Mouse (Mus musculus) kidney, adult 9 months (tissue): ENCODE data around the gene Irf7.

Experiments used
- DNase-seq: peaks from one replicate; pipeline ENCODE4 v3.0.0; 2022

The Irf7 gene

GRCm38 (mm10) chr7:141265739-141266561, at the start of gene Irf7:
TSS of gene Irf7 (minus strand) at chr7:141266481.
- DNase-seq, result peak; percentile 78

GRCm38 (mm10) chr7:141315974-141316373, 49.7 kb upstream of the Irf7 start:
- DNase-seq, result peak; percentile 94

- no peak for DNase-seq
These were observed 48.8 kb upstream of the Irf7 start for GRCm38 (mm10) chr7:141315076-141315475.

DNA sequence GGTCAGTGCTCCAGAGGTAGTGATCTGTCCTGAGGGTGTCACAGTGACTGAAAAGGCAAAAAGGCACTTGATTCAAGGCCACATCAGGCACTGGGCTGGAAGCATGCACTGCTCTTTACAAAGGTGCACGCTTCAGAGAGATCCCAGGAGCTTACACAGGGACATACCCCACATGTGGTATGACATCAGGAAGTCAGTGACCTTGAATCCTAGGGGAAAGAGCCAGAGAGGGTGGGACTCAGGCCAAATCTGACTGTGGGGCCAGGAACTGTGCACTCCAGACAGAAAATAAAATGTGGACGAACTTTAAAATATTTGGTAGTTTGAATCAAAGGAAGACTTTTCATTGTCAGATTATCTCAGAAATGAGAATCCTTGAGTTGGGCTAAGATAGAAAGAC, 48.1 kb upstream of the Irf7 start:
- no peak for DNase-seq

DNA sequence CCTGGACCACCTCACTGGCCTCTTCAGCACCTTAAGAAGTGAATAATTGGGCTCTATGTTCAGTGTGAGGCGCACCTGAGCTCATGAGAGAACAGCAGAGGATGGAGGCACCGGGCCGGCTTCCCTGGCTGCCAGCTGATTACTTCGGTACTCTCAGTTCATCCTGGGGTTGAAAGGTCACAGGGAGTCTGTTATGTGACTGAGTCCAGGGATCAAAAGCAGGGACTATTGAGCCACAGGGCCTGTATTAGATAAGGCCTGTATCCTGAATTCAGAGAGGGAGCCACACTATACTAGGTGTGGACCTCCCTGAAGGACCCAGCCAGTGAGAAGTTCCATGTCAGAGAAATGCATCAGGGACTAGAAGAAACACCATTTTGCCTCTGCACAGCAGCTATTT, 38.3 kb upstream of the Irf7 start:
- no peak for DNase-seq

GRCm38 (mm10) chr7:141302702-141303268, 36.5 kb upstream of the Irf7 start:
- peak; percentile 59 for DNase-seq

DNA sequence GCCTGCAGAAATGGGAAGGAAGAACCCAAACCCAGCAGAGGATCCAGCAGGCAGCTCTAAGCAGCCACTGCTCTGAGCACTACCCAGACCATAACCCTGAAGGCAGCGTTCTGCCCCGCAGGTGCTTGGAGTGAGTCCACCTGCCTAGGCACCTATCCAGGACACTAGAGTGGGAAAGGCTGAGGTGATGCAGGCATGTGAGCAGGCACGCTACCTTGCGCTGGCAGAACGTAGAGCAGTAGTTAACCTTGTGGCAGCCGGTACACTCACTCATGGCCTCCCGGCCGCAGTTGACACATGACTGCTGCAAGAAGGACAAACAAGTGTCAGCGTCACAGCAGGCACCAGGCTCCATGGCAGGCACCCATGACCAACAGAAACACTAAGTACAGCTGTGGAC, 35.1 kb upstream of the Irf7 start:
- peak; percentile 60 for DNase-seq

DNA sequence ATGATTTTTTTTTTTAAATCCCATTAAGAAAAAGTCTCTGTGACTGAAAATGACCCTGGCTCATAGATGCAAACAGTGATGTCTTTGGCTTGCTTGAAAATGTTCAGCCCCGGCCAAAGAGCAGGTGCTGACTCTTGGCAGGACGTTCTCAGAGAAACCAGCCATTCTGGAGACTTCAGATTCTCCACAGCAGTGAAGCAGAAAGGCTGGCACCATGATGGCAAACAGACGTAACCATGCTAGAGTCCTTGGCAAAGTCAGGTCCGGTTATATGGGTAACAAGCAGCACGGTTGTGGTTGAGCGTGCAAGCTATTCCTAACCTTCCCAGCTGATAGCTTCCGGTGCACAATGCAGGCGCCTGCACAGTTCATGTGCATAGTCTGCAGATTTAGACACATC, 32.9 kb upstream of the Irf7 start:
- no peak for DNase-seq

GRCm38 (mm10) chr7:141297926-141298650, 31.8 kb upstream of the Irf7 start:
- no peak for DNase-seq

GRCm38 (mm10) chr7:141294479-141294878, 28.2 kb upstream of the Irf7 start:
- no peak for DNase-seq

- DNase-seq, result no peak
These were observed 27.7 kb upstream of the Irf7 start for GRCm38 (mm10) chr7:141293852-141294471.

- DNase-seq, result no peak
These were observed 26.5 kb upstream of the Irf7 start for GRCm38 (mm10) chr7:141292583-141293388.

- no peak for DNase-seq
These were observed 25.8 kb upstream of the Irf7 start, which contains the start of gene Drd4 for GRCm38 (mm10) chr7:141291921-141292582. TSS of gene Drd4 (plus strand) at chr7:141292006.

DNA sequence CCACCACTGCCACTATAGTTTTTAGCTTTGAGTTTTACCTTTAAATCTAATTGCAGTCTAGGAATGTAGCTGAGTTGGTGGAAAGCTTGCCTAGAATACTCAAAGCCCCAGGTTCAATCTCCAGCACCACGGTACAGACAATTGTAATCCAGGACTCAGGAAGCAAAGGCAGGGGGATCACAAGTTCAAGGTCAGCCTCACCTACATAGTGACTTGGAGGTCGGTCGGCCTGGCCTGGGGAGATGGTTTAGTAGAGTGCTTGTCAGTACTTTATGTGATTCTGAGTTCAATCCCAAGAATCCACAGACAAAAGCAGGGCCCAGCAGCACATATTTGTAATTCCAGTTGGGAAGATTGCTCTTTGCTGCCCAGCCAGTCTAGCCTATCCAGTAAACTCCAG, 21.8 kb upstream of the Irf7 start:
- DNase-seq, result no peak

- DNase-seq, result no peak
These were observed 16.5 kb upstream of the Irf7 start for GRCm38 (mm10) chr7:141282756-141283155.

DNA sequence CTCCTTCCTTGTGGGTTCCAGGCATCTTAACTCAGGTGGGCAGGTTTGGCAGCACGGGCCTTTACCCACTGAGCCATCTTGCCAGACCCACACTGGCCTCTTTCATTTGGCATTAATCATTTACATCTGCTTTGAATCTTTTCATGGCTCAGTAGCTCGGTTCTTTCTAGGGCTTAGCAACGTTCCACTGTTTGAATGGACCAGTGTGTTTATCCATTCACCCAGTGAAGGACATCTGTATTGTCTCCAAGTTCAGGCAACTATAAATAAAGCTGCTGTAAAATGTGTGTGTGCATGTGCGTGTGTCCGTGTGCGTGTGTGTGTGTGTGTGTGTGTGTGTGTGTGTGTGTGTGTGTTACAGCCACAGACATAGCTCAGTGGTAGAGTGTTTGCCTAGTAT, 15.2 kb upstream of the Irf7 start:
- peak; percentile 68 for DNase-seq

- no peak for DNase-seq
These were observed 12.7 kb upstream of the Irf7 start, which contains the start of gene Sct for GRCm38 (mm10) chr7:141278766-141279590. TSS of gene Sct (minus strand) at chr7:141279133.

DNA sequence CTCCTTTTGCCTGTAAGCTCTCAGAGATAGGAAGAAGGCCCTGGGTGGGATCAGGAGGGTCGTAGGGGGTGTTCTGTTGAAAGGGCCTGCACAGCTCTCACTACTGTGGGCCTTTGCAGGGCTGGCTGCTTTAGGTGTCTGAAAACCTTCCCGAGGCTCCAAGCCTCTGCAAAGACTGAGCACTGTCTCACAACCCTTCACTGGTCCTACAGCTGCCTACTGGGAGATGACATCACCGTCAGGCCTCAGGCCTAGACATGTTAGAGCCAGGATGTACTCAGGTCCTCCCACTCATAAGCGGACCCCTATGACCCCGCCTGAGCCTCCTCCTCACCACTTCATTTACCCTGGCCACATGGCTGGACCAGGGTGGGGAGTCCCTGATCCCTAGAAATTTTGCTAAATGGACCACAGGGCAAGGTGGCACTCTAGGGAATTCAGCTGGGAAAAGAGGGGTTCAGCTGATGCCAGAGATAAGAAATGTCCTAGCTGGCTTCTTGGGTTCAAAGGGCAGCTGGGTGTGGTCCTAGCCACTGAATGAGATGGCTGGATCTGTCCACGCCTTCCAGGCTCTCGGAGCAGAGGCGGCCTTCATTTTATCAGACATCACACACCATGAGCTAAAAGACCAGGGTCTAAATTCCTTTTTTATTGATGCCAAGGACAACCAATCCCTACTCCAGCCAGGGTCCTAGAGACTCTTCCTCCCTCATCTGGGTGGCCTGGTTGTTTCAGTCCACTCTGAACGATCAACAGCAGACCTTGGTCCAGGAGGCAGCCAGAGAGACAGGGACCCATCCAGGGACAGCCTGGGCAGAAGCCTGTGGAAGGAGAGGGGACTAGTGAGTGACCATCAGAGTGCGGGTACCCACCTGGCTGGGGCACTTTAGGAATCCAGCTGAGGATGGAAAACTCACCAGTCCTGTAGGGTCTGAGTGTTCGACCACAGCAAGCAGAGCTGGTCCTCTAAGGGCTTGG, 11.7 kb upstream of the Irf7 start:
- no peak for DNase-seq

GRCm38 (mm10) chr7:141276546-141276945, 10.3 kb upstream of the Irf7 start, which contains the start of gene Cdhr5:
TSS of gene Cdhr5 (minus strand) at chr7:141276786.
- peak; percentile 88 for DNase-seq

DNA sequence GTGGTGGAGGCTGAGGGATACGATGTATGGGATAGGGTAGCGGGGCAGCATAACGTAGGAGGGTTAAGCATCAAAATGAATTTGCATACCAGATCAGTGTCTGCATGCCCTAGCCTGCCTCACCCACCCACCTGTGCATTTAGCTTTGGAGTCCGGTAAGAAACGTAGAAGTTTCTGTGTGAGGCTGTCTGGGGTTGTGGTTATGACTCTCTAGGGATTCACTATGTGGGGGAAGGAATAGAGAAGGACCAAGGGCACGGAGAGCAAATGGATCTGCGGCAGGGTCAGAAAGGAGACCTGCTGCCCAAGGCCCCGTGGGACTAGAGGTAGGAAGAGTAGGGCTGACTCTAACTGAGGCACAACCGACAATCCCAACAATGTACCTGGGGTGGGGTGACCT, 9.1 kb upstream of the Irf7 start:
- no peak for DNase-seq
